24 mouse cellular contexts compared by ENCODE assay signal in the genomic region with DNA sequence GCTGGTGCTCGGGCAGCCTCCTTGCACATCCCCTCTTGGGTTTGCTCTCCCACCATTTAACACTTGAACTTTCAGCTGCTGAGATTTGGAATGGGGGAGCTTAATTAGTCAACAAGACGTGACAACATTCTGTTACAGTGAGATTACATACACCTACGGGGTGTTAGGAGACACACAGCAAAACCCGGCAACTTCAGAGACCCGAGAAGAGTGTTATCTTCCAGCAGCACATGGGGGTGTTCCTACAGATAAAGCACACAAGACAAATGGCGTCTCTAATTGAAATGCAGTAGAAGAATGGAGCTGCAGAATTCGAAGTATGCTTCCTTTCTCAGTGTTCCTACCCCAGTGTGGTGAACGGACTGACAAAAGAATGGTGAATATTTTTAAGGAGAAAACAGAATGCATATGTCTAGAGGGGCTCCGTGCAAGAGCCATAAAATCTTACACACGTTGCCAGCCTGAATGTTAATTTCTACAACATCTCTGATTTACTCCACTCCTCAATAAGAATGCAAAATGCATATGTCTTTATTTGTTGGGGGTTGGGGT.
DNase-seq lines count a peak whose midpoint lies in the region; ATAC-seq and TF ChIP-seq lines count a peak whose summit lies in the region.
"Had no signal": no experiment of that assay in that cellular context is flagged by ENCODE, and none has a peak within 500 bp of the region (broad histone marks: within the 10 kb centered on the region; RNA-seq: fewer than 3 reads in every experiment).

No protein-coding gene starts in this region.

- no peak for TF ChIP-seq POLR2A in brain, embryonic 14.5 days (IDR thresholded peaks at IDR 0.05; ENCODE audit: borderline replicate concordance, extremely low read depth, insufficient read depth, insufficient read length, poor library complexity, severe bottlenecking)

- no peak for TF ChIP-seq CTCF in hindbrain, postnatal 0 days (IDR thresholded peaks at IDR 0.05; ENCODE audit: low read depth)
- no peak for TF ChIP-seq CTCF in brain, embryonic 14.5 days (IDR thresholded peaks at IDR 0.05; ENCODE audit: borderline replicate concordance, extremely low read depth, insufficient read depth, insufficient read length)

- H3K4me1 ChIP-seq in forebrain, embryonic 15.5 days, result peaks cover 10% of the 10 kb centered on the region
- H3K4me1 ChIP-seq in forebrain, embryonic 12.5 days, result peaks cover 12% of the 10 kb centered on the region; the same call in 1 of the 2 replicates
- H3K4me1 ChIP-seq in hindbrain, embryonic 10.5 days (replicated peaks), result peaks cover 8% of the 10 kb centered on the region; the same call in 1 of the 2 replicates
- H3K4me1 ChIP-seq in hindbrain, postnatal 0 days (ENCODE audit: insufficient read depth, low read length), result no peaks in the 10 kb centered on the region
- no peaks in the 10 kb centered on the region for H3K4me1 ChIP-seq in liver, embryonic 12.5 days
- H3K4me1 ChIP-seq: embryonic facial prominence, embryonic 10.5 days; intestine, embryonic 15.5 days; limb, embryonic 10.5 days had no signal

- no peak for ATAC-seq in forebrain, embryonic 15.5 days (replicated peaks)
- ATAC-seq in forebrain, embryonic 12.5 days (ENCODE audit: low FRiP score), result no peak
- ATAC-seq in hindbrain, postnatal 0 days, result no peak
- ATAC-seq in liver, embryonic 12.5 days, result peak; percentile 37; the same call in 1 of the 2 replicates
- ATAC-seq: activated CD4-positive, CD25-positive, alpha-beta regulatory T cell, adult 4 months; CD4-positive, CD25-positive, alpha-beta regulatory T cell, adult 4 months; intestine, embryonic 15.5 days had no signal

- H3K4me3 ChIP-seq in forebrain, embryonic 15.5 days, result no peak overlapping the region
- no peak overlapping the region for H3K4me3 ChIP-seq in forebrain, embryonic 12.5 days (replicated peaks)
- H3K4me3 ChIP-seq in hindbrain, embryonic 10.5 days, result no peak overlapping the region
- H3K4me3 ChIP-seq in hindbrain, postnatal 0 days (ENCODE audit: low read length), result no peak overlapping the region
- H3K4me3 ChIP-seq in liver, embryonic 12.5 days, result no peak overlapping the region
- H3K4me3 ChIP-seq: embryonic facial prominence, embryonic 10.5 days; intestine, embryonic 15.5 days; limb, embryonic 10.5 days had no signal

- WGBS in forebrain, embryonic 15.5 days, result 46% methylated on average over 10 of the region's 10 CpGs
- WGBS in forebrain, embryonic 12.5 days, result 69% methylated on average over 10 of the region's 10 CpGs
- WGBS in hindbrain, embryonic 10.5 days, result 56% methylated on average over 10 of the region's 10 CpGs
- 31% methylated on average over 10 of the region's 10 CpGs for WGBS in hindbrain, postnatal 0 days
- 9% methylated on average over 10 of the region's 10 CpGs for WGBS in liver, embryonic 12.5 days (ENCODE audit: insufficient replicate concordance)

- H3K36me3 ChIP-seq in forebrain, embryonic 15.5 days, result no peaks in the 10 kb centered on the region
- no peaks in the 10 kb centered on the region for H3K36me3 ChIP-seq in forebrain, embryonic 12.5 days (replicated peaks)
- H3K36me3 ChIP-seq in hindbrain, embryonic 10.5 days, result no peaks in the 10 kb centered on the region
- H3K36me3 ChIP-seq in hindbrain, postnatal 0 days (ENCODE audit: insufficient read depth, low read length), result no peaks in the 10 kb centered on the region
- no peaks in the 10 kb centered on the region for H3K36me3 ChIP-seq in liver, embryonic 12.5 days
- H3K36me3 ChIP-seq: embryonic facial prominence, embryonic 10.5 days; intestine, embryonic 15.5 days; limb, embryonic 10.5 days had no signal

- H3K9me3 ChIP-seq in forebrain, embryonic 15.5 days, result no peaks in the 10 kb centered on the region
- no peaks in the 10 kb centered on the region for H3K9me3 ChIP-seq in forebrain, embryonic 12.5 days
- H3K9me3 ChIP-seq in hindbrain, embryonic 10.5 days, result no peaks in the 10 kb centered on the region
- H3K9me3 ChIP-seq in hindbrain, postnatal 0 days (ENCODE audit: low read length), result no peaks in the 10 kb centered on the region
- no peaks in the 10 kb centered on the region for H3K9me3 ChIP-seq in liver, embryonic 12.5 days (replicated peaks)
- H3K9me3 ChIP-seq: embryonic facial prominence, embryonic 10.5 days; intestine, embryonic 15.5 days; limb, embryonic 10.5 days had no signal

- no peak for DNase-seq in hindbrain, embryonic 10.5 days (ENCODE audit: low spot score)
- no peak for DNase-seq in hindbrain, postnatal 0 days (ENCODE audit: low spot score)
- DNase-seq in brain, embryonic 14.5 days (ENCODE audit: low read depth), result peak; percentile 81
- DNase-seq in urinary bladder, postnatal 10 days (ENCODE audit: low spot score), result no peak
- no peak for DNase-seq in gastrocnemius, postnatal 4 days (ENCODE audit: low spot score in 2 of 2)
- DNase-seq: adrenal gland, postnatal 10 days; cerebellum, adult 18-20 months; cerebellum, postnatal 36 days; gastrocnemius, postnatal 14 days; heart, postnatal 36 days; kidney, postnatal 36 days; right cerebral cortex, postnatal 4 days had no signal

- peak overlapping the region; percentile 9 for H3K27ac ChIP-seq in forebrain, embryonic 15.5 days (replicated peaks)
- no peak overlapping the region for H3K27ac ChIP-seq in forebrain, embryonic 12.5 days
- H3K27ac ChIP-seq in hindbrain, embryonic 10.5 days, result peak overlapping the region; percentile 35
- H3K27ac ChIP-seq in hindbrain, postnatal 0 days, result no peak overlapping the region
- no peak overlapping the region for H3K27ac ChIP-seq in liver, embryonic 12.5 days
- H3K27ac ChIP-seq: embryonic facial prominence, embryonic 10.5 days; intestine, embryonic 15.5 days; limb, embryonic 10.5 days; liver, embryonic 14.5 days; macrophage; stomach, postnatal 0 days had no signal

- no peak overlapping the region for H3K4me2 ChIP-seq in forebrain, embryonic 15.5 days (replicated peaks)
- H3K4me2 ChIP-seq in forebrain, embryonic 12.5 days, result no peak overlapping the region
- H3K4me2 ChIP-seq in hindbrain, postnatal 0 days (ENCODE audit: low read depth, low read length), result no peak overlapping the region
- H3K4me2 ChIP-seq in liver, embryonic 12.5 days, result no peak overlapping the region
- H3K4me2 ChIP-seq: heart, embryonic 11.5 days; intestine, embryonic 15.5 days had no signal

- no peaks in the 10 kb centered on the region for H3K27me3 ChIP-seq in forebrain, embryonic 15.5 days
- no peaks in the 10 kb centered on the region for H3K27me3 ChIP-seq in forebrain, embryonic 12.5 days
- H3K27me3 ChIP-seq in hindbrain, embryonic 10.5 days (ENCODE audit: insufficient read depth, poor library complexity, severe bottlenecking), result no peaks in the 10 kb centered on the region
- H3K27me3 ChIP-seq in hindbrain, postnatal 0 days (ENCODE audit: insufficient read depth, low read length), result no peaks in the 10 kb centered on the region
- H3K27me3 ChIP-seq in liver, embryonic 12.5 days (replicated peaks), result no peaks in the 10 kb centered on the region
- H3K27me3 ChIP-seq: intestine, embryonic 15.5 days had no signal

- no peak overlapping the region for H3K9ac ChIP-seq in forebrain, embryonic 15.5 days (replicated peaks)
- no peak overlapping the region for H3K9ac ChIP-seq in forebrain, embryonic 12.5 days
- no peak overlapping the region for H3K9ac ChIP-seq in hindbrain, postnatal 0 days (replicated peaks; ENCODE audit: low read length)
- H3K9ac ChIP-seq in liver, embryonic 12.5 days, result no peak overlapping the region
- H3K9ac ChIP-seq: intestine, embryonic 15.5 days; liver, embryonic 14.5 days had no signal

Comparison
In these comparisons a context has a peak if more than half of its experiments do, and no peak if none do; other contexts are left out.
1. H3K27ac ChIP-seq: peak in forebrain, embryonic 15.5 days (single experiment) and hindbrain, embryonic 10.5 days (single experiment); none in forebrain, embryonic 12.5 days (single experiment), hindbrain, postnatal 0 days (single experiment) and liver, embryonic 12.5 days (single experiment).